Mouse (Mus musculus) thymus, adult 2 months (tissue): ENCODE measurements around the gene Hoxd4. TPM values are rescaled to one million over a fixed set of nuclear protein-coding genes. Genes with fewer than 3 reads are reported as not detected.

Source experiments
- DNase-seq: peaks from one replicate; pipeline ENCODE4 v3.0.0; 2021
- H3K27ac ChIP-seq: fragments of 200-500 bp; 2 replicates; pipeline ENCODE4 v1.5.1; 2012; ENCODE audit warnings: low read length, control low read depth; ENCODE audit not compliant: control insufficient read depth, insufficient read depth
- H3K27me3 ChIP-seq: fragments of 200-500 bp; 2 replicates; pipeline ENCODE4 v1.6.1; 2012; ENCODE audit warnings: mild to moderate bottlenecking, low read length, moderate library complexity, mixed read lengths; ENCODE audit not compliant: control insufficient read depth, insufficient read depth
- H3K36me3 ChIP-seq: fragments of 200-500 bp; 2 replicates; pipeline ENCODE4 v1.6.1; 2012; ENCODE audit warnings: mild to moderate bottlenecking, low read length, moderate library complexity; ENCODE audit not compliant: control insufficient read depth, insufficient read depth
- H3K4me1 ChIP-seq: fragments of 200-500 bp; replicated peaks from 2 replicates; pipeline ENCODE4 v1.6.1; 2012; ENCODE audit warnings: low read length; ENCODE audit not compliant: control insufficient read depth, insufficient read depth
- H3K4me3 ChIP-seq: fragments of 200-500 bp; 2 replicates; pipeline ENCODE4 v1.5.1; 2012; ENCODE audit warnings: mild to moderate bottlenecking, low read length, control low read depth, moderate library complexity; ENCODE audit not compliant: control insufficient read depth, insufficient read depth
- CTCF ChIP-seq: fragments of 200-500 bp; IDR thresholded peaks from 2 replicates; pipeline ENCODE4 v1.5.1; 2012; ENCODE audit warnings: mild to moderate bottlenecking, control low read depth, low read length, moderate library complexity, borderline replicate concordance; ENCODE audit not compliant: control insufficient read depth, poor library complexity, insufficient read depth; ENCODE audit errors: extremely low read depth
- POLR2A ChIP-seq: fragments of 200-500 bp; IDR thresholded peaks from 2 replicates; pipeline ENCODE4 v1.6.1; 2012; ENCODE audit warnings: mild to moderate bottlenecking, low read length, control low read depth, moderate library complexity; ENCODE audit not compliant: control insufficient read depth, poor library complexity, insufficient read depth; ENCODE audit errors: extremely low read depth
- whole genome bisulfite sequencing: fragments of 180-500 bp; shearing (Covaris S2); methylation state at CpG from one replicate; pipeline ENCODE4 v1.1.7; 2018; 5-methylcytosine and 5-hydroxymethylcytosine counted together
- polyA plus RNA-seq: library from polyadenylated mRNA; depleted of rRNA; stranded (reverse); fragments of >200 nt; gene quantifications from 2 replicates; pipeline ENCODE4 v1.2.3, GENCODE M21; 2012

Hoxd4 gene
- polyA plus RNA-seq, 1 experiment, result 2.3 TPM

GRCm38 (mm10) chr2:74669230-74669578, 42.5 kb upstream of the Hoxd4 start:
- peaks cover 34% of the 10 kb centered on the region for H3K27me3 ChIP-seq
- H3K36me3 ChIP-seq, result no peaks in the 10 kb centered on the region
- WGBS, result 11% methylated on average over 3 of the region's 3 CpGs
- no peak overlapping the region for H3K4me3 ChIP-seq
- no peak for TF ChIP-seq CTCF
- TF ChIP-seq POLR2A, result no peak
- H3K27ac ChIP-seq, result no peak overlapping the region
- no peaks in the 10 kb centered on the region for H3K4me1 ChIP-seq
- DNase-seq, result no peak

GRCm38 (mm10) chr2:74669650-74670235, 42.0 kb upstream of the Hoxd4 start:
- no peak overlapping the region for H3K27ac ChIP-seq
- H3K27me3 ChIP-seq, result peaks cover 32% of the 10 kb centered on the region
- no peak for DNase-seq
- 7% methylated on average over 14 of the region's 14 CpGs for WGBS
- TF ChIP-seq CTCF, result no peak
- no peak for TF ChIP-seq POLR2A
- no peaks in the 10 kb centered on the region for H3K4me1 ChIP-seq
- no peak overlapping the region for H3K4me3 ChIP-seq
- H3K36me3 ChIP-seq, result no peaks in the 10 kb centered on the region

DNA sequence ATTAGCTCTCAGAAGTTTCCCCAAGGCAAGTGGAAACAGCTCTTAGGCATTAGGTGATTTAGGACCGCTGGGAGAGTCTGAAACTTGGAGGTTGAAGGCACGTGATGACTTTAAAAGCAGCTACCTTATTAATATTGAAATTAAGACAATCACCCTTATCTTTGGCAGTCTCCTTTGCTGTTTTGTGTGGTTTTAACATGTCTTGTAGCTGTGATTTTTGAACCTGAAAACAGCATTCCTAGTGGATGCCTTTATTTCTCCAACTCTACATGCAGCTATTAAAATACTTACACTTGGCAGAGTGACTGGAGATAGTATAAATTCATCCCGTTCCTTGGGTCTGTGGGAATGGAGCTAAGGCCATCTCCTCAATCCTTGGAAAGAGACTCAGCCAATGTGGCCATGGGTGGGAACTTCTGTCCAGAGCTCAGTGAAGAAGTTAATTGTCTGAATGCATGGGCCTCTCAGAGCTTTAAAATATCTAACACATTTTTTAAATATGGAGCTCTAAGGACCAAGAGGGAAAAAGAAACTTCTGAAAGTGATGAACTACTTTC, 41.0 kb upstream of the Hoxd4 start:
- Histone ChIP-seq H3K27me3 (peaks cover 38% of the 10 kb centered on the region), H3K4me1 (no peaks in the 10 kb centered on the region), H3K4me3 (no peak overlapping the region), H3K36me3 (no peaks in the 10 kb centered on the region), H3K27ac (no peak overlapping the region)
- TF ChIP-seq CTCF, result no peak
- TF ChIP-seq POLR2A, result no peak
- DNase-seq, result no peak
- WGBS, result 24% methylated on average over 3 of the region's 3 CpGs

- H3K4me3 ChIP-seq, result no peak overlapping the region
- H3K36me3 ChIP-seq, result no peaks in the 10 kb centered on the region
- WGBS, result 31% methylated on average over 5 of the region's 5 CpGs
- H3K4me1 ChIP-seq, result no peaks in the 10 kb centered on the region
- H3K27me3 ChIP-seq, result peaks cover 43% of the 10 kb centered on the region
- TF ChIP-seq POLR2A, result no peak
- no peak for DNase-seq
- no peak overlapping the region for H3K27ac ChIP-seq
Measured at GRCm38 (mm10) chr2:74671847-74672246, 39.9 kb upstream of the Hoxd4 start.

- WGBS, result 6% methylated on average over 40 of the region's 40 CpGs
- no peaks in the 10 kb centered on the region for H3K36me3 ChIP-seq
- H3K4me1 ChIP-seq, result no peaks in the 10 kb centered on the region
Measured at GRCm38 (mm10) chr2:74672481-74673362, 39.0 kb upstream of the Hoxd4 start.

GRCm38 (mm10) chr2:74673835-74674425, 37.8 kb upstream of the Hoxd4 start:
- 10% methylated on average over 24 of the region's 24 CpGs for WGBS
- no peak for DNase-seq

More at GRCm38 (mm10) chr2:74672481-74673362, 39.0 kb upstream of the Hoxd4 start:
- no peak overlapping the region for H3K27ac ChIP-seq
- TF ChIP-seq POLR2A (no peak), CTCF (peak; percentile 62; the same call in 1 of the 2 replicates)
- H3K27me3 ChIP-seq, result peaks cover 40% of the 10 kb centered on the region
- DNase-seq, result peak; percentile 30
- no peak overlapping the region for H3K4me3 ChIP-seq

More at GRCm38 (mm10) chr2:74673835-74674425, 37.8 kb upstream of the Hoxd4 start:
- Histone ChIP-seq H3K4me3 (no peak overlapping the region), H3K36me3 (no peaks in the 10 kb centered on the region), H3K4me1 (no peaks in the 10 kb centered on the region), H3K27ac (no peak overlapping the region), H3K27me3 (peaks cover 37% of the 10 kb centered on the region)
- TF ChIP-seq CTCF, result no peak
- TF ChIP-seq POLR2A, result no peak
